Mouse (Mus musculus) stomach, embryonic 14.5 days (tissue): ENCODE results near the gene Gm20388. TPM values are rescaled to one million over a fixed set of nuclear protein-coding genes. Genes with fewer than 3 reads are reported as not detected.
A peak's percentile ranks its signal among the peaks of the same experiment; 100 is the strongest.

Experiments used
- ATAC-seq: fragments of 200-750 bp; cut with Nextera tagmentation; 2 replicates; pipeline ENCODE4 v1.8.0; 2017; ENCODE audit warnings: low read depth, moderate TSS enrichment; ENCODE audit not compliant: insufficient number of reproducible peaks, insufficient read depth, low FRiP score
- H3K27ac ChIP-seq: fragments of 300-500 bp; sonication (generic); 2 replicates; pipeline ENCODE4 v1.5.1; 2014; ENCODE audit warnings: mild to moderate bottlenecking, low read length, moderate library complexity, mixed read lengths
- H3K27me3 ChIP-seq: fragments of 300-500 bp; sonication (generic); 2 replicates; pipeline ENCODE4 v1.6.1; 2014; ENCODE audit warnings: low read length, control low read depth, mixed read lengths; ENCODE audit not compliant: control insufficient read depth, insufficient read depth
- H3K36me3 ChIP-seq: fragments of 300-500 bp; sonication (generic); 2 replicates; pipeline ENCODE4 v1.6.1; 2014; ENCODE audit warnings: mild to moderate bottlenecking, control low read depth, low read length, moderate library complexity, mixed read lengths; ENCODE audit not compliant: control insufficient read depth, insufficient read depth
- H3K4me1 ChIP-seq: fragments of 300-500 bp; sonication (generic); 2 replicates; pipeline ENCODE4 v1.6.1; 2014; ENCODE audit warnings: low read length, control low read depth, mixed read lengths; ENCODE audit not compliant: control insufficient read depth, insufficient read depth
- H3K4me2 ChIP-seq: fragments of 300-500 bp; sonication (generic); replicated peaks from 2 replicates; pipeline ENCODE4 v1.6.1; 2014; ENCODE audit warnings: low read depth, low read length, control low read depth
- H3K4me3 ChIP-seq: fragments of 300-500 bp; sonication (generic); 2 replicates; pipeline ENCODE4 v1.5.1; 2014; ENCODE audit warnings: low read depth, low read length, control low read depth
- H3K9ac ChIP-seq: fragments of 300-500 bp; sonication (generic); replicated peaks from 2 replicates; pipeline ENCODE4 v1.6.1; 2014; ENCODE audit warnings: low read depth, mild to moderate bottlenecking, control low read depth, low read length, moderate library complexity, mixed read lengths
- H3K9me3 ChIP-seq: fragments of 300-500 bp; sonication (generic); 2 replicates; pipeline ENCODE4 v1.6.1; 2016; ENCODE audit warnings: low read depth, low read length, control low read depth; ENCODE audit not compliant: control insufficient read depth
- WGBS: fragments of 180-500 bp; shearing (Covaris S2); extraction: QIAGEN DNeasy Blood & Tissue Kit; methylation state at CpG from one replicate; pipeline ENCODE4 v1.1.7; 2014; 5-methylcytosine and 5-hydroxymethylcytosine counted together
- polyA plus RNA-seq: library from polyadenylated mRNA; unstranded; fragments of >200 nt; fragmentation: Nextera tagmentation; extraction: Ambion mirVana; gene quantifications from 2 replicates; pipeline ENCODE4 v1.2.1, GENCODE M21; 2014

Gm20388 gene
- polyA plus RNA-seq, 1 experiment from 2014 or later = 11.4 TPM

DNA sequence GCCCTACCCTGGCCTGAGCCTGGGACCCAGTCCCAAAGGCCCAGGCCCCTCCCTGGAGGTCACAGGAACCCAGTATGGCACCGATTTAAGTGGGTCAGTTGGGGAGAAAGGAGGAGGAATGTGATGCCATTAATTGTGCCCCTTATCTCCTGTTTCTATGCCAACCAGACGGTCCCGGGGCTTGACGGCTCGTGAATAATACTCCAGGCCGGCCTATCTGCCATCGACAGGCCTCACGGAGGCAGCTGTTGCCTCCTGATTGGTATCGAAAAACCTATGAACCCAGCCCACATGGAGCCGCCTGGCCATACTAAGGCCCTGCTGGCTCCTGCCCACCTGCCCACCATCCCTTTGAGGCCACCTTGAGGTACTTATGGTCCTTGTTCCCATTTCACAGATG is 2376.3 kb downstream of the Gm20388 start:
- Histone ChIP-seq H3K4me2 (no peak overlapping the region), H3K4me1 (peaks cover 33% of the 10 kb centered on the region; the same call in 1 of the 2 replicates), H3K36me3 (no peaks in the 10 kb centered on the region; the same call in 1 of the 2 replicates), H3K27ac (no peak overlapping the region), H3K9me3 (no peaks in the 10 kb centered on the region), H3K27me3 (no peaks in the 10 kb centered on the region), H3K9ac (no peak overlapping the region), H3K4me3 (no peak overlapping the region)
- 57% methylated on average over 10 of the region's 10 CpGs for WGBS
- no peak for ATAC-seq

DNA sequence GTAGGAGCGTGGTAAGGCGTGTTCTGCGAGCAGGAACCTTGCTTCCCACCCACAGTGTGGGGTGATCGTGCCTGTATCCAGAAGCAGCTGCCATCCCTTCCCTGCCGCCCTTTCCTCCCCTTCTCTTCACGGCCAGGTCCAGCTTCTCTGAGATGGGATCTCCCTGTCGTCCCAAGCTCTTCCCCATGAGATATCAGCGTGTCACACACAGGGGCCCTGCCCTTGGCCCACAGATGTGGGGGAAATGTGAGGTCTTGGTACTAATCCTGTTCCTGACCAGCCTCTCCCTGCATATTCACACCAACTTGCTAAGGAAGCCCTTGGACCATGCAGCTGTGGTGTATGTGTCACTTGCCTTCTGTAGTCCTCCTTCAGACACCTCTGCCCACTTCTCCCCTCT is 2377.1 kb downstream of the Gm20388 start:
- Histone ChIP-seq H3K4me3 (no peak overlapping the region), H3K9me3 (no peaks in the 10 kb centered on the region), H3K4me1 (peaks cover 33% of the 10 kb centered on the region; the same call in 1 of the 2 replicates), H3K27me3 (no peaks in the 10 kb centered on the region), H3K9ac (no peak overlapping the region), H3K27ac (no peak overlapping the region), H3K4me2 (no peak overlapping the region), H3K36me3 (no peaks in the 10 kb centered on the region; the same call in 1 of the 2 replicates)
- 65% methylated on average over 8 of the region's 8 CpGs for WGBS
- no peak for ATAC-seq

DNA sequence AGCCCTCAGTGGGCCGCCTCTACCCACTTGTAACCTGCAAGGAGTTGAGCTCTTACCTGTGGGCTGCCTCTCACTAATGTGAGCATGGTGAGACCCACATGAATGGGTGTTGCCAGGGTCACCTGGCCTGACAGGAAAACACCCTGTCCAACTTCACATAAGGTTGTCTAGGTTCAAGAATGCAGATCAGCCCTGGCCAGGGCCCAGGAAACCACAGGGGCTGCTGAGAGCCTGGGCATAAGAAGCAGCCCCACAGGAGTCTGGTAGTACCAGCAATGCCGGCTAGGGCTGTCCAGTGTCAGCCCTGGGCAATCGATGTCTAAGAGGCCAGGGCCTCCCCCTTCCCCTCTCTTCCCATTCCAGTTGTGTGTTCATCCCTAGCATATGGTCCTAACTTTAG is 2377.7 kb downstream of the Gm20388 start:
- no peak for ATAC-seq
- Histone ChIP-seq H3K9ac (no peak overlapping the region), H3K36me3 (no peaks in the 10 kb centered on the region; the same call in 1 of the 2 replicates)

DNA sequence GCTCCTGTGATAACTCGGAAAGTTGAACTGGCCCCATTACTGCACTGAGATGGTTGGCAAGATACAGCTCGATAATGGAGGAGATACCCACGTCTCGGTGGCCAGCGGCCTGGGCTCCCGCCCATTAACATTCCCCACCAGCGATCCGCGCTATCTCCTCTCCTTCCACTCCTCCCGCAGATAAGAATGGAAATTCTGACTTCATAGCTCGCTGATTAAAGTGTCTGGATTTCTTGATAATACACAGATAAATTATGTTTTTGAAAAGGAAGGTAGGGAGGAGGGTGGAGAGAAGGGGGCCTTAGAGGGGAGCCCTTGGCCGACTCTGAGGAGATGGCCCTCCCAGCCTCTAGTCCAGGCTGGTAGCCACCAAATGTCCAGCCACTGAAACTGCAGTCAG is 2380.4 kb downstream of the Gm20388 start:
- no peak overlapping the region for H3K4me3 ChIP-seq
- peak overlapping the region; percentile 15; the same call in 1 of the 2 replicates for H3K27ac ChIP-seq
- peaks cover 25% of the 10 kb centered on the region for H3K4me1 ChIP-seq
- no peaks in the 10 kb centered on the region for H3K9me3 ChIP-seq
- H3K27me3 ChIP-seq = no peaks in the 10 kb centered on the region
- no peak for ATAC-seq
- H3K4me2 ChIP-seq = no peak overlapping the region
- no peaks in the 10 kb centered on the region; the same call in 1 of the 2 replicates for H3K36me3 ChIP-seq
- no peak overlapping the region for H3K9ac ChIP-seq
- WGBS = 54% methylated on average over 12 of the region's 12 CpGs

More for the DNA sequence above, 2377.7 kb downstream of the Gm20388 start:
- Histone ChIP-seq H3K9me3 (no peaks in the 10 kb centered on the region), H3K4me1 (peaks cover 35% of the 10 kb centered on the region), H3K4me3 (no peak overlapping the region), H3K27ac (no peak overlapping the region), H3K4me2 (no peak overlapping the region), H3K27me3 (no peaks in the 10 kb centered on the region)
- 90% methylated on average over 3 of the region's 3 CpGs for WGBS

DNA sequence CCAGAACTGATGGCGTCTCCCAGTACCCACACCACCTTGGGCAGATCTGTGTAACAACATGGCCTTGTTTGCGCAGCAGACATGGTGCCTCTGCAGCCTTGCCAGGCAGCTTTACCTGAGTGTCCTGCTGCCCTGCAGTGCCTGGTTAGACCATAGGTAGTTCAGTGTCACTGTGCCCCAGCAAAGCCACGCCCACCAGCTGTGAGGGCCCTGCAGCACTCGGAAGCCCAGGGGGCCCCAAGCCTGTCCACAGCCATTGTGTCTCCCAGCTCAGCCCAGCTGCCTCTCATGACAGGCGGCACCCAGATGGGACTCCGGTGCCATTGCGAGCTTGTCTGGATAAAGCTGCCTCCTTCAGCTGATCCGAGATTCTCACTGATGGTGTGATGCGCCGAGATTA is 2380.9 kb downstream of the Gm20388 start:
- Histone ChIP-seq H3K36me3 (no peaks in the 10 kb centered on the region; the same call in 1 of the 2 replicates), H3K9me3 (no peaks in the 10 kb centered on the region), H3K4me2 (no peak overlapping the region), H3K9ac (no peak overlapping the region), H3K27ac (peak overlapping the region; percentile 15; the same call in 1 of the 2 replicates), H3K27me3 (no peaks in the 10 kb centered on the region), H3K4me3 (no peak overlapping the region), H3K4me1 (peaks cover 30% of the 10 kb centered on the region)
- no peak for ATAC-seq
- WGBS = 55% methylated on average over 10 of the region's 10 CpGs

DNA sequence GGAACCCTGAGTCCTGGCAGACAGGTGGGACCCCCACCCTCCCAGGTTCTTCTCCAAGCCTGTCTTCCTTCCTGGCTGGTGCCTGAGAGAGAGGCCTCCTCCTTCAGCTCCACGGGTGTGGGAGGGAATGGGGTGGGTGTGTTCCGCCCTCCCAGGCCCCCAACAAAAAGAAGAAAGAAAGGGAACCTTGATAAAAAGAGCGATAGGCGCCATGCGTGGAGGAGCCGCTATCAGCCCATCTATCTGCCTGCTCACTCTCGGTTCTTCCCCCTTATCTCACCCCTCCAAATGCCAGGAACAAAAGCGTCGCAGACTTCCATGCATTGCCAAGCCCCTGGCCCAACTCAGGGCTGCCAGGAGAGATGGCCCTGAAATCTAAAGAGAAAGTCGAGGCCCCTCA is 2382.8 kb downstream of the Gm20388 start:
- H3K27ac ChIP-seq = peak overlapping the region; percentile 12; the same call in 1 of the 2 replicates
- H3K4me1 ChIP-seq = peaks cover 41% of the 10 kb centered on the region
- H3K9ac ChIP-seq = no peak overlapping the region
- H3K4me3 ChIP-seq = no peak overlapping the region
- no peaks in the 10 kb centered on the region for H3K36me3 ChIP-seq
- ATAC-seq = no peak
- no peaks in the 10 kb centered on the region for H3K9me3 ChIP-seq
- 52% methylated on average over 10 of the region's 10 CpGs for WGBS
- H3K4me2 ChIP-seq = no peak overlapping the region
- no peaks in the 10 kb centered on the region for H3K27me3 ChIP-seq

DNA sequence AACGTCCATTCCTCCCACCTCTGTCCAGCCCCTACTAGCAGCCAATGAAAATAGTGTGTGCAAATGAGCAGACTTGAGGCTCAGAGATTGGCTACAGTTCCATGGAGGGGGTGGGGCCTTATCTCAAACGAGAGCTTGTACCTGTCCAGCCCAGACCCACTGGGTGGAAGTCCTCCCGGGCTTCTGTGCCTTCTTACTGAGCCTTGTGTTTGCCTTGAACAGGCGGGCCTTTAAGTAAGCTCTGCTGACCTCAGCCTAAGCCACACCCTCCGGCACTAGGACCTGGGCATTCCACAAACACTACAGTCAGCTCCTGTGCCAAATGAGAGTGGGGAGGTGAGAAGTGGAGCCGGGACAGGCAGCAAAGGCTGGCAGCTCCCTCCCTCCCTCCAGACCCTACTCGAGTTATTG is 2383.6 kb downstream of the Gm20388 start:
- peak overlapping the region; percentile 13; the same call in 1 of the 2 replicates for H3K27ac ChIP-seq
- no peaks in the 10 kb centered on the region for H3K27me3 ChIP-seq
- 2% methylated on average over 7 of the region's 7 CpGs for WGBS
- H3K4me2 ChIP-seq = no peak overlapping the region
- ATAC-seq = peak; percentile 89
- H3K36me3 ChIP-seq = no peaks in the 10 kb centered on the region
- H3K9me3 ChIP-seq = no peaks in the 10 kb centered on the region
- no peak overlapping the region for H3K4me3 ChIP-seq
- no peak overlapping the region for H3K9ac ChIP-seq
- peaks cover 41% of the 10 kb centered on the region for H3K4me1 ChIP-seq

DNA sequence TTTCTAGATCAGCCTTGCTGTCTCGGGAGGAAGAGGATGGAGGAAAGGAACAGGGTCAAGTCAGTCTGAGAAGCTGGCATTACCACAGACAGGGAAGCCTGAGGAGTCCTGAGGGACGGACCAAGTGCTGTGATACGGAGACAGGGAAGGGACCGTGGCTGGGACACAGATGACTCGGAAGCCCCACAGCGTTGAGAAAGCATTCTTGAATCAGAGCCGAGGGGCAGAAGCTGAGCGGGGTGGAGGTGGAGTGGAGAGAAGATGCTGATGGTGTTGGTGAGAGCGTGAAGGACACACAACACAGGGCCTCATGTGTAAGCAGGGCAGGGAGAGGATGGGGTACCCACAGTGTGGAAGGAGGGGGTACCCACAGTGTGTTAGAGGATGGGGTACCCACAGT is 2384.7 kb downstream of the Gm20388 start:
- H3K4me2 ChIP-seq = no peak overlapping the region
- ATAC-seq = no peak
- H3K36me3 ChIP-seq = no peaks in the 10 kb centered on the region
- no peak overlapping the region for H3K27ac ChIP-seq
- H3K9ac ChIP-seq = no peak overlapping the region
- H3K9me3 ChIP-seq = no peaks in the 10 kb centered on the region
- WGBS = 71% methylated on average over 9 of the region's 9 CpGs
- no peaks in the 10 kb centered on the region for H3K27me3 ChIP-seq
- peaks cover 41% of the 10 kb centered on the region for H3K4me1 ChIP-seq
- H3K4me3 ChIP-seq = no peak overlapping the region
